Mouse (Mus musculus) large intestine, adult 2 months (tissue): Measurements from ENCODE around the gene Slc19a2. TPM values are rescaled to one million over a fixed set of nuclear protein-coding genes. Genes with fewer than 3 reads are reported as not detected.
"Not testable (repeated sequence)": the region's sequence is repeated elsewhere in the genome, so short reads cannot be mapped to it uniquely, and the experiment has no call there.

Experiments
- DNase-seq: peaks from one replicate; pipeline ENCODE4 v3.0.0-alpha.2; 2012; ENCODE audit warnings: low read depth, low spot score
- WGBS: fragments of 180-500 bp; shearing (Covaris S2); methylation state at CpG from one replicate; pipeline ENCODE4 v1.1.7; 2018; 5-methylcytosine and 5-hydroxymethylcytosine counted together
- polyA plus RNA-seq: library from polyadenylated mRNA; depleted of rRNA; stranded (reverse); fragments of >200 nt; gene quantifications from 2 replicates; pipeline ENCODE4 v1.2.3, GENCODE M21; 2012; rRNA removed

Slc19a2 gene
- polyA plus RNA-seq, result 6.0 and 7.2 TPM in 2 replicates

DNA sequence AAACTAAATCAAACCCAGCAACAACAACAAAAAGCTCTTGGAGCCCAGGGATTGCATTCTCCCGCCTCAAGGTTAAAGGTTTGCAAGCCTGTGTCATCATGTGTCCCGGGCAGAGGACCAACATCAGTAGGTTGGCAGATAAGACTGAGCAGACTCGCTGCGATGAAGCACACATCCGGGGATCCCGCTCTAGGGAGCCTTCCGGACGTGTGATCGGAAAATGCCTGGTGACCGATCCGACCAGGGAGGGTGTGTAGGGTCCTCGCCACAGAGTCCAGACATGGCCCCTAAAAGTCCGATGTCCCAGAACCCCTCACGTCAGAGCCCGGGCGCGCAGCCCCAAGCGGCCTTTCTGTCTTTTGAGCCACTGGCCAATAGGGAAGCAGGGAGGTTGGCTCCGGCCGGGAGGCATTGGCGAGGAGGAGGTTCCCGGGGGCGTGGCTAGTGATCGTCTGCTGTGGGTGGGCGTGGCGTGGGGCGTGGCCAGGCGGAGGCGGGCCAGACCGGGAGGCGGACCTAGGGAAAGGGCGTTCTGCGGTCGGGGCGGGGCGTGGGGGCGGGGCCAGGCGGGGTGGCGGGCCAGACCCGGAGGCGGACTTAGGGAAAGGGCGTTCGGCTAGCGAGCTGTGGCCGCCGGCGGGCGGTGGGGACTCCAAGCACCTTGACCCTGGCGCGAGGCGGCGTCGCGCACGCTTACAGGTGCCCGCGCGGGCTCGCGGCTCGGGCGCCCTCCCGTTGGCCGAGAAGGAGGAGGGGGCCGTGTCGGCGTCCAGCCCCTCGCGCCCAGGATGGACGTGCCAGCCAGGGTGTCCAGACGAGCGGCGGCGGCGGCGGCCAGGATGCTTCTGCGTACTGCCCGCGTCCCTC, at the start of gene Slc19a2:
Gene Slc19a2 (plus strand): TSS at position 582 of the 867 bp plus-strand sequence.
- peak; percentile 84 for DNase-seq
- WGBS, result under 1% methylated on average over 69 of the region's 79 CpGs

DNA sequence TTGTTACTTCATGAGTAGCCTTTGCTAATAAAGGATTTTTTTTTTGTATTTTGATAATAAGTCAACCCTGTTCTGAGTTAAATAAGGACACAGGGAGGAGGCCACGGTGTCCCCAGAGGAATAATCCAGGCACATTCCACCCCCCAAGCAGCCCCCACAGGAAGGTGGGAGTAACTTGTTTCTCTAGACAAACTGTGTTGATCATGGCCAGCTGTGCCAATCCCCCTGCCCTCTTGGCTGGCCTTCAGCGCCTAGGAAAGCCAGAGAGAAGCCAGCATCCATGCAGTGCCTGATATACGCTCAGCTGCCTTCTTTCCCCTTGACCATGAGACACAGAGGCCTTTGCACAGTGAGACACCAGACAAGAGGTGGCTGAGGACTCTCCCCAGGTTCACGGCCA, 49.3 kb upstream of the Slc19a2 start:
- WGBS, result 93% methylated on average over 4 of the region's 4 CpGs
- DNase-seq, result no peak

DNA sequence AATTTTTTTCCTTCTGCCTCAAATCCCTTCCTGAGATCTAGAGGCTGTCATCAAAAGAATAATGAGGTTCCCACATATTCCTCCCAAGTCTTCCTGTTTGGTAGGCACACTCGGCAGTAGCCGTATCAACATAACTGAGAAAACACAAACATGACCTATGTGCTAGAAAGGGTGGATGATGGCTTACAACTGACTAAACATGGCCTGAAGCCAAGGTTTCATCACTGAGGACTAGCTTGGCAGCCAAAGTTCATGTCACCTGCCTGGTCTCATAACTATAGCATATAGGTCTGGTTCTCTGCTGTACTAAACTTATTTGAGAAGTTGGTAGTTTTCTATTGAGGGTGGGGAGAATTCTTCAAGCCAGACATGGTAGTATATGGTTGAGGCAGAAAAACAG, 40.4 kb upstream of the Slc19a2 start:
- WGBS, result 13% methylated on average over 2 of the region's 2 CpGs
- DNase-seq, result peak; percentile 87

DNA sequence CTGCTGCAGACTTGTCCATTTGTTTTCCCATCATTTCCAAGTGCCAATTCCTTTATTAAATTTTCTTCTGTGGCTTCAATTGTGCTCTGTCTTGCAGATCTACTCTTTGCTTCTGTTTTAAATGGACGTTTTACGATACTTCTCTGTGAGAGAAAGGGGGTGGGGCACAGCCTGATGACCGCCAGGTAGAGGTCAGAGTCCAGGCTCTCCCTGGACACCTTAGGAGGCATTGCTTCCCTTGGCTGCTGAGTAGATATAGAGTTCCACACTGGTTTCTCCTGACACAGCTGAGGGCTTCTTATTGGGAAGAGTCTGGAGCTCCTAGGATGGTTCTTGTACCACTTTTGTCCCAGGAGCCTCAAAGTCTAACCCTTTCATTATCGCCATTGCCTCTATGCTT, 37.9 kb upstream of the Slc19a2 start:
- 37% methylated on average over 4 of the region's 4 CpGs for WGBS
- DNase-seq, result peak; percentile 57

DNA sequence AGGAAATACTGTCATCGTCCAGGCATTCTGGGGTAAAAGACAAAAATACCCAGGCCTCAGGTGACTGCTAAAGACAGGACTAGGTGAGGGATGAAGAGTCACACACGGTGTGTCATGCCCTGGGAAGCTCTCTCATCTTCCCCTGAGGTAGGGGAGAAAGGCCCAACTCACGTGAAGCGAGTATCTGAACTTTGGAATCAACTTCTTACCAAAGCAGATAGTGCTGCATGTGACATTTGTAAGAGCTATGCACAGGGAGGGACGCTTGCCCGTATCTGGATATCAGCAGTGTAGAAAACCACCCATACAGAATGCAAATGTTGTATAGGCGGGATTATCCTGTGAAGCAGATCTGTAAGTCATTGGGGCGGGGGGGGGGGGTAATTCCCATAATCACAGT, 36.2 kb upstream of the Slc19a2 start:
- WGBS, result 69% methylated on average over 8 of the region's 8 CpGs
- DNase-seq, result no peak

DNA sequence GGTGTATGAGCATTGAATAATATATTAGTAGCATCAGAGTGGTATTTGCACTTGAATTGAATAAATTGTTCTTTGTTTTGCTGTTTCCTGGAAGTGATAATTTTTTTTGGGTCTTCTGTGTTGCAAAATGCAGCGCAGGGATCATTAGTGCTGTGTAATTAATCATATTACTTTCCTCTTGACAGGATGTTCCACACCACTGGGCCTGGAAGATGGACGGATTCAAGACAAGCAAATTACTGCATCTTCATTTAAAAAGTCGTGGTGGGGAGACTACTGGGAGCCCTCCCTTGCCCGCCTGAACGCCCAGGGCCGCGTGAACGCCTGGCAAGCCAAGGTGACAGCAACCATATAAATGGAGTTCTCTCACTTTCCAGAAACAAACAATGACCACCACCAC, 34.7 kb upstream of the Slc19a2 start:
- no peak for DNase-seq
- 79% methylated on average over 8 of the region's 8 CpGs for WGBS

DNA sequence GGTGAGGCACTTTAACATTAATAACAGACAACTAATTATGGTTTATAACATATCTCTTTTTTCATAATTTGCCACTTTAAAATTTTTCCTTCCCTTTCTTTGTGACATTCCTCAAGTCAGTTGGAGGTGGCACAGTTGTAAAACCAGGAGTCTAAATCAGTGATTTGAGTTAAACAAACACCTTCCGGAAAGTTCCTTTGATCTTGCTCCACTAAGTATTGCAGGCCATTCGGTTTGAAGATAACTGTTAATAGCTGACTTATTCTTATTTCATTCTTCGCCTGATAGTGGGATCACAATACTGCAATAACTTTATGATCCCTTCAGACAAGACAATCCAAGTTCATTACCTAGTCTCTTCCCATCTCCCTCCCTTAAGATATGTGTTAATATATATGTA, 33.7 kb upstream of the Slc19a2 start:
- 23% methylated on average over 3 of the region's 3 CpGs for WGBS

DNA sequence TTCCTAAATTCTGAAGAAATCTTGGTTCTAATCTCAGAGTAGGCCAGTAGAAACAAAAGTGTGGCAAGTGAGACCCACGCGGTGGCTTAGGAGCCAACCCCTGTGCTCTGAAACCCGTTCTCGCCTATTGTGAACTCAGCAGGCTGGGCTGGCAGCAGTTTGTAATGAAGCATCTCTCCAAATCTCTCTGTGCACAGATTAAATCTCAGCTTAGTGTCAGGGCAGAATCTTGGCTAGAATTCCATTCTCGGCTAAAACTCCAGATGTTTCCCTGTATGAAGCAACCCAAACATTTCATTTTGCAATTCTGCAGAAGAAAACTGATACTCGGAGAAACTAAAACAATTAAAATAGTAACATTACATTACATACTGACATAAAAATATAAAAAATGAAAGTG, 33.3 kb upstream of the Slc19a2 start:
- WGBS, result 21% methylated on average over 6 of the region's 6 CpGs
- DNase-seq, result no peak

More for the DNA sequence above, 33.7 kb upstream of the Slc19a2 start:
- DNase-seq, result no peak

DNA sequence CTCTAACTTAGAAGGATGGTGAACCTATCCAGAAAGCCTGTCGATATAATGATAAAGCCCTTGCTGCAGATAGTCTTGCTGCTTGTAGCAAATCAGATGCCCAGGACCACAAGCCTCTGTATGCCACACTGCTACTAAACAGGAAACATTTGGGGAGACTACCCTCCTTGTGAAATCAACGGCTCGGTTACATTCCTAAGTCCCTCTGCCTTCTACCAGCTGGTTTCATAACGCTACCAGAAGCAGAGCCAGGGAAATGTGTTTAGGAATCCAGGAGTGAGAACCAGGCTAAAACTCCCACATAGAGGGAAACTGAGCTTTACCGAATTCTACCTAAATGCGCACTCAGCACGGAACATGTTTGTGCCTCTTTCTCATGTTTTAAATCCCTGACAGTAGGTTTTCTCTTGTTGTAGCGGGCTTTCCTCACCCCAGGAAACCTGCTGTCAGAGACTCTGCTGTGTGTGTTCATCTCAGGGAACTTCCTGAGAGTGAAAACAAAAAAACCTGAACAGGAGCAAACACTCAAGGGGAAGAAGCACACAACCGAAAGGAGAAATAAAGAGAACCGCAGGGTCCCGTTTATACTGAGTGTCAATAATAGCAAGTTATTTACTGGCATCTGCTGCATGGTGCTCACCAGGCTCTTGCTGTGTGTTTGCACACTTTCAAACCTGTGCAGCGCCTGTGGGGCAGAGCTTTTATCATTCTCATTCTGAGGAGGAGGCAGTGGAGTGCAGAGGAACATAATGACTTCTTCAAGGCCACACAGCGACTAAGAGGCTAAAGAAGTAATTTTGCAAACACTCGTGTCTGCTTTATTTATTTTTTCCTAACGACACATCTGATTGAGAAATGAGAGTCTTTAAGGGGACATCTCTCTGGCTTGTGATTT, 30.8 kb upstream of the Slc19a2 start:
- WGBS, result 37% methylated on average over 15 of the region's 15 CpGs
- no peak for DNase-seq

DNA sequence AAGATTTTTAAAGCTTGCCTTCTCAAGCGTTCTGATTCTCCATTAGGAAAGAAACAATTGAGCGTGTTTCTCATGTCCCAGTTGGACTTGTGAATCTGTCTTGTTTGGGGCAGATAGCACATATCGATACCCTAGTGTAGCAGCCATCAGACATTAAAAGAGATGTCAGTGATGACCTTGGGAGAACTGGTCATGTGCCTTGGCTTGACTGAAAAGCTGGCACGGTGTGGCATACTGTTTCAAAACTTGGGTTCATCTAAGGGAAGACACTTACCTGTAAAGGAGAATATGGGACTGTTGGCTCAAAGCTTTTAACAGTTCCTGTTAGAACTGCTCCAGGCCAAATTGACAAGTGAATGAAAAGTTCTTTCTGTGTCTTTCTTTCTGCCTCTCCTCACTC, 28.6 kb upstream of the Slc19a2 start:
- 92% methylated on average over 4 of the region's 4 CpGs for WGBS
- no peak for DNase-seq

DNA sequence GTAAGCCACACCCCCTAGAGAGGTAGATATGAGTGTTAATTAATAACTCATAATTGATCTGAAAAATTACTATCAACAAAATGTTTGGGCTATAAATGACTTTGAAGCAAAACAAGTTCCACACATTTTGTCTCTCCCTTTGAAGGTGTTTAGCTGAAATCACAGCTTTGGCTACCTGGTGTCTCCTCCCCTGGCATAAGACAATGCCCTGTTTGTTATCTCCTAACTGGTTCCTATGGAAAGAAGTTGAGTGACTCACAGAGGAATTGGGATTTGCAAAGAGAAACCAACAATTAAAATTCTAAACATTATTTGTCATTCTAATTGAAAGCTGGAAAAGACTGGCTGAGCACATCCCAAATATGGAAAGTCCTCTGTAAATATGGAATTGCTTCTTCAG, 25.8 kb upstream of the Slc19a2 start:
- no peak for DNase-seq

DNA sequence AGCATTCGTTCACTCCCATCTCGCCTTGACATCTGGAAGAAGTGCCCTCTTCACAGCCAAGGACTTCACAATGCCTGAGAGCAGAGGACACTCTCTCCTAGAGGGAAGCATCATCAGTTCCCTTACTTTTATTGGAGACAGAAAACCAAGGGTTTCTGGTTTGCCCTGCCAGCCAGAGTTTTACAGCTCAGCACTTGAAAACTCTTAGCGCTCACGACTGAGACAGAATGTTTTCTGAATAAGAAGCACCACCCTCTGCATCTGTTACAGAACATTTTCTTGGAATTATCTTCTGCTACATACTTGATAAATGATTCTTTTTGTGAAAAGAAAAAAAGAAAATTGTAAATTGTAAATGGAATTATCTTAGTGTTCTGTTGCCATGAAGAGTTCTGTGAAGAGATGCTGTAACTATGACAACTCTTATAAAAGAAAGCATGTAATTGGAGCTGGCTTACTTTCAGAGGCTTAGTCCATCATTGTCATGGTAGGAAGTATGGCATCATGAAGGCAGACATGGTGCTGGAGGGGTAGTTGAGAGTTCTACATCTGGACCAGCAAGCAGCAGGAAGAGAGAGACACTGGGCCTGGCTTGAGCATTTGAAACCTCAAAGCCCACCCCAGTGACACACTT, 16.8 kb upstream of the Slc19a2 start:
- 77% methylated on average over 2 of the region's 4 CpGs for WGBS
- not testable (repeated sequence) for DNase-seq

DNA sequence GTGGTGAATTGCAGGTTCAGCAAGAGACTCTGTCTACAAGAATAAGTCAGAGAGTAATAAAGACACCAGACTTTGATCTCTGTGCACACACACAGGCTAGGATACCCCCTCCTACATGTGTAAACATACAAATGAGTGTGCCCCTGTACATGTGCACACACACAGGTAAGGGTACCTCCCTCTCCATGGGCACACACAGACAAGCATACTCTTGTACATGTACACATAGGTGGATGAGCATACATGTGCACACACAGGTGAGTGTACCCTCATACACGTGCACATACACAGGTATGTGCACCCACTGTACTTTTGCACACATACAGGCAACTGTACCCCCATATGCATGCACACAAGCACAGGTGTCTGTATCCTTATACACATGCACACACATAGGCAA, 15.4 kb upstream of the Slc19a2 start:
- no peak for DNase-seq
- 70% methylated on average over 1 of the region's 1 CpGs for WGBS

DNA sequence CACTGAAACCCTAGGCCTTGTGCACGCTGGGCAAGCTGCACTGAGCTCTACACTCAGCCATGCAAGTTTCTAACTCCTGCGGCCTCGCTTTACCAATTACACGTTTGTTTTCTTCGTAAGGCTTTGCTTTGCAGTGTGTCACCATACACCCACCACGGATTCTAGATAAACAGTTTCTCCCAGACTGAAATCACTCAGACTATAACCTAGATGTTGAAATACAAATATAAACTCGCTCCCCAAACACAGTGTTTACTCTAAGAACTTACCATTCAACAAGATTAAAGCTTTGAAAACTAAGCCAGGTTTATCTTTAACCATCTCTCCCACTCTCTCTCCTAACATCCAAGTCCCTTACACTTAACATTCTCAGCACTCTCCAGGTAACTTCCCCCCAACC, 13.8 kb upstream of the Slc19a2 start:
- no peak for DNase-seq

DNA sequence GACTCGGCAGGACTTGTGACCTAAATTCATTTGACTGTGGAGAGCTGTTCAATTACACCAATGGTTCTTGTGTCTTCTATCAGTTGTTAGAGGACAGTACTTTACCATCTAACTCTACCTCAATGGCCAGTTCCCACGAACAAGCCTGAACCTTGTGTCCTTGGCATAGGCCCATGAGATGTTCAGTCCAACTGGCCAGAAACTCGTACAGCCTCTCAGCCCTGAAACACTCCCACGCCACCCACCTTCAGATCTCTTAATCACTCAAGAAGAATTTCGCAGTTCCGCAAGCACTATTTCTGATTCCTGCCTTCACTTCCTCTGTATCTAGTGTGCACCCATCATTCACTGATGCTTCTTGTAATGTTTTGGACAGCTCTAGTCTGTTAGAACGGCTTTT, 12.8 kb upstream of the Slc19a2 start:
- no peak for DNase-seq
- 69% methylated on average over 7 of the region's 7 CpGs for WGBS

More for the DNA sequence above, 13.8 kb upstream of the Slc19a2 start:
- WGBS, result 28% methylated on average over 7 of the region's 7 CpGs

DNA sequence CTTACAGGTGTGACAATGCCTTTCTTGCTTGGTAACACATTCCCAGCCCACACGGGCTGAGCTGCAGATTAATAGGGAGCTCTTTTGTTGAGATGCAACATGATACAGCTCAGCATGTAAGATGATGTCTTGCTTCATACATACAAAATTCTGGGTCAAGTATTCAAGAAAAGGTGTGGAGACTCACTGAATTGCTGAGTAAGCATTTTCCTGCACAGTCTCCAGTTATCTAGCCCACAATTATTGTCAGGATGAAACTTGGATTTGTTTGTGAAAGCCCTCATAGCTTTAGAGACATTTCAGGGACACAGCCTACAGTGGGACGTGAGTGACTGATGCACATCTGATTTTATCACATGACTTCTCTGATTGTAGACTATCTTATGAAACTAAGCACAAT, 7.4 kb upstream of the Slc19a2 start:
- 83% methylated on average over 2 of the region's 2 CpGs for WGBS

DNA sequence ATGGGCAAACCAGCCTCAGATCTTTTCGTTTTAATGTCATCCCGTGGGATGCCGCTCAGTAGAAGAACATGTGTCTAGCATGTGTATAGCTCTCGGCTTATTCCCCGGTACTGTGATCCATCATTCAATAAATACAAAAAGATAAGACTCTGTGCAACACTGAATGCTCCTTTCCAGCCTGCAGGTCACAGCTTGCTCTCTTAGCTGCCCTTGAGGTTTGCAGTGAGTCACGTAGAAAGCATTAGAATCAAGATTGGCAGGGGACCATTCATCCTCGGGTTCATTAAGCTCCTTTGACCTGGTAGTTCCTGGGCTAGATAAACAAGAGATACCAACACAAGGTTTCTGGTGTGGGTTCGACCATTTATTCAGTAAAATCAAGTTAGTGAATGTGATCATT, 6.0 kb upstream of the Slc19a2 start:
- no peak for DNase-seq
- WGBS, result 80% methylated on average over 8 of the region's 8 CpGs

More for the DNA sequence above, 7.4 kb upstream of the Slc19a2 start:
- no peak for DNase-seq

DNA sequence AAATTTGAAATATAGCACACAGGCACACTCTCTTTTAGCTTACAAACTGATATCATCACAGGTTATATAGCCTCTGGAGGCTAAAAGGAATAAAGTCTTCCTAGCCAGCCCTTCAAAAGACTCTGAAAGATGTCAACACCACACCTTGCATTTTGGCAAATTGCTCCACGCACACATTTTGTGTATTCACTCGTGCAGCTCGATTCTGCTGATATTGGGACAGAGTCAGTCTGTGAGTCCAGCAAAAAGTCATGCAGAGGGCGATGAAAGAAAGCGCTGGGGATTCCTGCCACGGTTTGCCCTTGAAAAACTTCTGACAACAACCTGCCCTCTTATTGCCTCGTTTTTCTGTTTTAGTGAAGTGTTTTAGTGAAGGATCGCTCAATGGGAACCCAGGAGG, 1.4 kb upstream of the Slc19a2 start:
- no peak for DNase-seq
- 64% methylated on average over 8 of the region's 8 CpGs for WGBS

DNA sequence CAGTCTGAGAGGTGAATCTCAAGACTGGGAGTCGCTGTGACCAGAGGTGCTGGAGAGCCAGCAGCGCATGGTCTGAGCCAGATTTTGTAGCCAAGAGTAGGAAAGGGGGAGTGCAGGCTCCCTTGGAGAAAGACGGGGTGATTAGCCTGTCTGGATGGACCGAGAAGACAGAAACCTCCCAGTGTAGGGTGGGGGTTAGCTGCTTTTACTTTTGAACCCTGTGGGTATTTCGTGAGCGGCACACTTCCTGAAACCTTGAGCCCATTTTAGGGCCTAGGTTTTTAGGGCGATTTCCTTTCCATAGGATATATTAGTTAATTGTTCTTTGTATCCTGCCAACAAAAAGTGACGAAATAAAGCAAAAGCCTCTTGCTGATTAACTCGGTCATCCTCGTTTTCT, 875 bp upstream of the Slc19a2 start:
- 16% methylated on average over 10 of the region's 10 CpGs for WGBS
- no peak for DNase-seq

DNA sequence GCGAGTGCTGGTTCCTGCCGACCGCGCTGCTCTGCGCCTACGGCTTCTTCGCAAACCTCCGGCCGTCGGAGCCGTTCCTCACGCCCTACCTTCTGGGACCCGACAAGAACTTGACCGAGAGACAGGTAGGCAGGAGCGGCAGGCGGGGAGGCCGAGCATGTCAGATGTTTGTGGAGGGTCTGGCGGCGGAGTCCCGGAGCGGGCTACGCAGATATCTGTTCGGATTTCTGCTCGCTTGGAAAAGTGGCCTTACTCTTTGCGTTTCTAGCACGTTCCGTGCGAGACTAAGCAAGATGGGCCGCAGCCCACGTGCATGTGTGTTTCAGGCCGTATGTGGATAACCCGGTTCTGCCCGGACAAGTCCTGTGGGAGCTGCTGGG, 476 bp downstream of the Slc19a2 start:
- WGBS, result under 1% methylated on average over 33 of the region's 33 CpGs
- no peak for DNase-seq
